Mouse (Mus musculus) neutrophil, adult 65 days (primary cell): ENCODE data around the gene Olfr1437. TPM values are rescaled to one million over a fixed set of nuclear protein-coding genes. Genes with fewer than 3 reads are reported as not detected.

Experiments used
- total RNA-seq: library from RNA; stranded (reverse); gene quantifications from 2 replicates; pipeline ENCODE4 v1.2.4, GENCODE M21; 2023

The Olfr1437 gene
- total RNA-seq: not detected in 2 replicates

DNA sequence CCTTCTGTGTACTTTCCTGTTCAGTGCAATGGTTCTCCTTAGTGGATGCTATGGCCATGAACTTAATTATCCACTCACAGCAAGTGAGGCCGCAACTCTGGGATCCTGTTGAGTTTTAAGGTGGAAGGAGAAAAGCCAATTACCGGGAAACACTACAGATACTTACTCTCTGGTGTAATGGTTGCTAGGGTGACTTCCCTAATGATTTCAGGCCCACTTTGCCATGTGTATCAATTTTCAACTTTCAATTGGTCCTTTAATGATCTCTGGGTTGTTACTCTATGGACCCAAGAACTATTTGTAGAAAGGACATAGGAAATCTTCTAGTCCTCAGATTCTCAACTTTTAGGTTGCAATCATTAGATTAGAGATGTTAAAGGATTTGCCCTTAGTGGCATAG, at the start of gene Olfr1437:
Gene Olfr1437 (minus strand): TSS at position 101 of the 400 bp plus-strand sequence.

DNA sequence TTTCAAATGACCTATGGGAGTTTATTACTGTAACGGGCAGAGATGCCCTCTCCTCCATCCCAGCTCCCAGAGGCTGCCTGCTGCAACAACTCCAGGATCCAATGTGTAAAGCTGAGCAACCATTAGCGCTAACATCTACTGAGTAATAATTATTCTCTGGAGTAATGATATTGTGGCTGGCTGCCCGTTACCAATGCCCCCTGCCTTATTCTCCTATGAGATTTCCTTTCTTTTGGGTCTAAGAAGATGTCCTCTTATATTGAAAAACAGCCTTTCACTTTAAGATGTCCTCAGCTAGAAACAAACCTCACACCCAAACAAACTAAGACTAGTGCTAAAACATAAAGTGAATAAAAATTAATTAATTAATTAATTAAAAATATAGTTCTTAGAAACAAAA, 10.9 kb upstream of the Olfr1437 start, which contains the start of gene Olfr1438-ps1:
Gene Olfr1438-ps1 (minus strand): TSS at position 101 of the 400 bp plus-strand sequence.

DNA sequence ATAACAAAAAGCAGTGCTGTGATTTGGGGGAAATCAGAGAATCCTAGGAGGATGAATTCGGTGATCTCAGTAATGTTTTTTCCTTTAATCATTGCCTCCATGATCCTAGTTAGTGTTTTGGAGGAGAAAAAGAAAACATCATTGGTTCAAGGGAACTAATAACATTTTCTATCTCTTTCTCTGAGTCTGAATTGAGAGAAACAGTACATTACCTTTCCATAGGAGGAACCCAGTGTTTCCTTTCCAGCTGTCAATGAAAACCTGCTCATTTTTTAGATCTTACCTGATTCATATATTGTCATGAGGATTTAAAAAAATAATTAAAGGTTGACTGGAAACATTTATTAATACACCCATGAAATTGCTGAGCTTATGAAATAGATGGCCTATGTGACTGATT, 25.9 kb downstream of the Olfr1437 start, which contains the start of gene Olfr1436:
Gene Olfr1436 (minus strand): TSS at position 101 of the 400 bp plus-strand sequence.

DNA sequence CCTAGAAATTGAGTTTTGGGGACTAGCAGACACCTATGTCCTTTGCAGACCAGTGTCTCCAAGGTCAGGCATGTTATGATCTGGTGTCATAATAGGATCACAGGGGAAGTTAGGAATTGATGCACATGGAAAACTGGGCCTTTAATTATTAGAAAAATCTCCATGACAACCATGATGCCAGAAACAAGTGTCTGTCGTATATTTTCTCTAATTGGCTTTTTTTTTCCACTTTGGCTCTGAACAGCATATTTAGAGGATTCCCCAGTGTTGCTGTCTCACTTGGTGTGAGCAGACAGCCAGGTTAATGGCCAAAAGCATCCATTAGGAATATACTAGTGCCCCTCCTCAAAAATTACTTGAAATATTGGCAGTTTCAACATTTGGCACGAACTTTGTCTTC, 45.3 kb downstream of the Olfr1437 start, which contains the start of gene Olfr1434:
Gene Olfr1434 (plus strand): TSS at position 301 of the 400 bp plus-strand sequence.

Other genes with a start within 250 kb of the Olfr1437 start
- gene Olfr1425, start 247.4 kb downstream of the Olfr1437 start, total RNA-seq: not detected in 2 replicates
- gene Olfr1426, start 233.1 kb downstream of the Olfr1437 start, total RNA-seq: not detected in 2 replicates
- gene Olfr1427, start 221.8 kb downstream of the Olfr1437 start, total RNA-seq: not detected in 2 replicates
- gene Olfr1428, start 209.2 kb downstream of the Olfr1437 start, total RNA-seq: not detected in 2 replicates
- not detected in 2 replicates for gene Olfr76, start 201.9 kb downstream of the Olfr1437 start, total RNA-seq
- not detected in 2 replicates for gene Olfr1555-ps1, start 155.0 kb downstream of the Olfr1437 start, total RNA-seq
- gene Olfr1431, start 124.5 kb downstream of the Olfr1437 start, total RNA-seq: not detected in 2 replicates
- gene Olfr1432, start 92.5 kb downstream of the Olfr1437 start, total RNA-seq: not detected in 2 replicates
- gene Olfr262, start 83.4 kb downstream of the Olfr1437 start, total RNA-seq: not detected in 2 replicates
- gene Olfr235, start 64.1 kb downstream of the Olfr1437 start, total RNA-seq: not detected in 2 replicates
- not detected in 2 replicates for gene Olfr1434, start 45.2 kb downstream of the Olfr1437 start, total RNA-seq
- gene Olfr1436, start 26.0 kb downstream of the Olfr1437 start, total RNA-seq: not detected in 2 replicates
- not detected in 2 replicates for gene Olfr1438-ps1, start 10.8 kb upstream of the Olfr1437 start, total RNA-seq
- not detected in 2 replicates for gene Olfr1440, start 62.2 kb upstream of the Olfr1437 start, total RNA-seq
- not detected in 2 replicates for gene Olfr1441, start 92.3 kb upstream of the Olfr1437 start, total RNA-seq
- gene Pfpl, start 102.8 kb upstream of the Olfr1437 start, total RNA-seq: not detected in 2 replicates
- gene Mpeg1, start 135.7 kb upstream of the Olfr1437 start, total RNA-seq: 615 and 619 TPM in 2 replicates
- gene Dtx4, start 176.4 kb upstream of the Olfr1437 start, total RNA-seq: 17.6 and 20.5 TPM in 2 replicates
- gene Fam111a, start 220.6 kb upstream of the Olfr1437 start, total RNA-seq: 116 and 125 TPM in 2 replicates